Mouse (Mus musculus): Measurements from ENCODE around the gene Zbtb38. TPM values are rescaled to one million over a fixed set of nuclear protein-coding genes. Genes with fewer than 3 reads are reported as not detected.
"Not testable (repeated sequence)": the region's sequence is repeated elsewhere in the genome, so short reads cannot be mapped to it uniquely, and the experiment has no call there.

The Zbtb38 gene
- polyA plus RNA-seq, 1 experiment from 2014 or later = 24.7 TPM

GRCm38 (mm10) chr9:96689076-96689475, 63.6 kb downstream of the Zbtb38 start:
- Histone ChIP-seq H3K36me3 (ENCODE audit: control insufficient read depth, insufficient read depth, low read length) (peaks cover 12% of the 10 kb centered on the region; the same call in 1 of the 2 replicates), H3K4me3 (ENCODE audit: low read depth, low read length) (no peak overlapping the region), H3K4me1 (ENCODE audit: control insufficient read depth, insufficient read depth, low read length) (peaks cover 3% of the 10 kb centered on the region; the same call in 1 of the 2 replicates), H3K9ac (ENCODE audit: low read depth, low read length) (no peak overlapping the region), H3K9me3 (replicated peaks; ENCODE audit: control insufficient read depth, low read length) (no peaks in the 10 kb centered on the region), H3K4me2 (no peak overlapping the region), H3K27ac (ENCODE audit: low read depth, low read length) (no peak overlapping the region), H3K27me3 (ENCODE audit: control insufficient read depth, insufficient read depth, low read length) (no peaks in the 10 kb centered on the region)
- WGBS (ENCODE audit: insufficient replicate concordance) = 80% methylated on average over 4 of the region's 4 CpGs
- no peak for ATAC-seq (replicated peaks; ENCODE audit: insufficient number of reproducible peaks, low FRiP score, low TSS enrichment)

DNA sequence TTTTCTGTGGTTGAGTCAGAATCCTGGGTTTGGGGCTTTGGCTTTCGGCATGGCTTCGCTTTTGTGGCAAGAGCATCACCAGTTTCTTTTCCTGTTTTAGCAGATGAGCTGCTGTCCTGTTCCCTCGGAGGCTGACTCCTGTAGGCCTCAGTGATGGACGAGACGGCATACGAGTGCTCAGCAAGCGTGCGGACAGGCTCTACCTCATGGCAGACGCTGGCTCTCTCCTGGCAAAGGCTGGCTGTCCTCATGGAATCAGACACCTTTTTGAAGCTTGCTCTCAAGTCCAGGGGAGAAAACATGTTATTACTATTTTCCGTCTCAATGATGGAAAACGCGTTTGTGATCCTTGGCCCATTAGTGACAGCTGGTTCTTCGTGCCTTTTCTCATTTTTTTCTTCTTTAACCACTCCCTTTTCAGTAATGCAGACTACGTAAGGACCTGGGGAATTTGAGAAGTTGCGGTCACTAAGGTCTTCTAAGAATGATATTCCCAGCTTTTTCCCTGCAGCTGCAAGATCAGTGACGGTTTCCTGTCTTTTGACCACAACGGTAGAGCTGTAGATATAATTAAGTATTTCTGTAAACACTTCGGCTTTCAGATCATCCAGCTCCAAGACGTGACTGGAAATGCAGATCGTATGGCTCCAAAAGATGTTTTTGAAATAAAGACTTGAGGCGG, 64.3 kb downstream of the Zbtb38 start:
- H3K9ac ChIP-seq (ENCODE audit: low read depth, low read length) = no peak overlapping the region
- H3K36me3 ChIP-seq (ENCODE audit: control insufficient read depth, insufficient read depth, low read length) = peaks cover 12% of the 10 kb centered on the region; the same call in 1 of the 2 replicates
- H3K27ac ChIP-seq (ENCODE audit: low read depth, low read length) = no peak overlapping the region
- H3K4me2 ChIP-seq = no peak overlapping the region
- 79% methylated on average over 21 of the region's 21 CpGs for WGBS (ENCODE audit: insufficient replicate concordance)
- no peak for ATAC-seq (replicated peaks; ENCODE audit: insufficient number of reproducible peaks, low FRiP score, low TSS enrichment)
- no peak overlapping the region for H3K4me3 ChIP-seq (ENCODE audit: low read depth, low read length)
- no peaks in the 10 kb centered on the region for H3K27me3 ChIP-seq (ENCODE audit: control insufficient read depth, insufficient read depth, low read length)
- no peaks in the 10 kb centered on the region for H3K9me3 ChIP-seq (replicated peaks; ENCODE audit: control insufficient read depth, low read length)
- H3K4me1 ChIP-seq (ENCODE audit: control insufficient read depth, insufficient read depth, low read length) = peaks cover 3% of the 10 kb centered on the region; the same call in 1 of the 2 replicates

DNA sequence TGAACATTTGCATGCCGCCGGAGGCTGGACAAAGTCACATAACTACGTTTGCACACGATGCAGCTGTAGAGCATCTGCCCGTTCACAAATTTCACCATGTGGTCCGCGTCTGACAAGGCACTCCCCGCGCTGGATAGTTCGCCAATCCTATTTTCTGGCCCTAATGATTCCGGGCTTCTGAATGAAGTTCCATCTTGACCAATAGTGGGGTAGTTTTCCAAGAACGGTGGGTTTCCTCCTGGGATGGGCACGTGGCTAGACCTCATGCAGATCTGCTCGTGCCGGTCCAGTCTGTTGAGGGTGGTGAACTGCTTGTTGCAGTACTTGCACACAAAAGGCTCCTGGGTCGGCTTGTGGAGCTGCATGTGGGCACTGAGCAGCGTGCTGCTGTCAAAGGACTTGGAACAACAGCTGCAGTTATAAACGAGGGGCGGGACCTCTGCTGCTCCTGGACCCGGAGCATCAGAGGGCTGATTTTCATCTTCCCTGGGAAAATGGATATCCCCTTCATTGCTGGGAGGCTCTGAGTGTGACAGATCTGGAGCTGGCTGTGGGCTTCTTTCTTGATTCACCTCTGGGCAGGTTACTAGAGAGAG, 64.9 kb downstream of the Zbtb38 start:
- Histone ChIP-seq H3K27me3 (ENCODE audit: control insufficient read depth, insufficient read depth, low read length) (no peaks in the 10 kb centered on the region), H3K4me3 (ENCODE audit: low read depth, low read length) (no peak overlapping the region), H3K27ac (ENCODE audit: low read depth, low read length) (no peak overlapping the region), H3K4me2 (no peak overlapping the region), H3K4me1 (ENCODE audit: control insufficient read depth, insufficient read depth, low read length) (peaks cover 3% of the 10 kb centered on the region; the same call in 1 of the 2 replicates), H3K9me3 (replicated peaks; ENCODE audit: control insufficient read depth, low read length) (no peaks in the 10 kb centered on the region), H3K9ac (ENCODE audit: low read depth, low read length) (no peak overlapping the region), H3K36me3 (ENCODE audit: control insufficient read depth, insufficient read depth, low read length) (peaks cover 12% of the 10 kb centered on the region; the same call in 1 of the 2 replicates)
- no peak for ATAC-seq (replicated peaks; ENCODE audit: insufficient number of reproducible peaks, low FRiP score, low TSS enrichment)
- WGBS (ENCODE audit: insufficient replicate concordance) = 88% methylated on average over 20 of the region's 20 CpGs

DNA sequence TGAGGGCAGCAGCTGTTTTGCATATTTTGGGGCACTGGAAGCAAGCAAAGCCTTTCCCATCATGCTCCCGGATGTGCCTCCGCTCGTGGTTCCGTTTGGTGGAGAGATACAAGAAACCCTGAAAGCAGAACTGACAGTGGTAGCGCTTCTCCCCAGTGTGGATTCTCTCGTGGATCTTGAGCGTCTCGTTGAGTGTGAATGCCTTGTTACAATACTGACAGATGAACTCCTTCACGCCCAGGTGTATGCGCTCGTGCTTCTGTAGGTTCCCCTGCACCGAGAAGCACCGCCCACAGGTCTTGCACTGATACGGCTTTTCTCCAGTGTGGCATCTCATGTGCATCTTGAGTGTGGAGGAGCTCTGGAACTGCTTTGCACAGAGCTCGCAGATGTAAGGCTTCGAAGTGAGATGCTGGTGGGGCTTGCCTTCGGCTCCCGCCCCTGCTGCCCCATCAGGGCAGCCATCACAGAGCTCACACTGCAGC, 67.0 kb downstream of the Zbtb38 start:
- ATAC-seq (replicated peaks; ENCODE audit: insufficient number of reproducible peaks, low FRiP score, low TSS enrichment) = no peak
- H3K36me3 ChIP-seq (ENCODE audit: control insufficient read depth, insufficient read depth, low read length) = peaks cover 12% of the 10 kb centered on the region; the same call in 1 of the 2 replicates
- 88% methylated on average over 18 of the region's 18 CpGs for whole genome bisulfite sequencing (ENCODE audit: insufficient replicate concordance)

DNA sequence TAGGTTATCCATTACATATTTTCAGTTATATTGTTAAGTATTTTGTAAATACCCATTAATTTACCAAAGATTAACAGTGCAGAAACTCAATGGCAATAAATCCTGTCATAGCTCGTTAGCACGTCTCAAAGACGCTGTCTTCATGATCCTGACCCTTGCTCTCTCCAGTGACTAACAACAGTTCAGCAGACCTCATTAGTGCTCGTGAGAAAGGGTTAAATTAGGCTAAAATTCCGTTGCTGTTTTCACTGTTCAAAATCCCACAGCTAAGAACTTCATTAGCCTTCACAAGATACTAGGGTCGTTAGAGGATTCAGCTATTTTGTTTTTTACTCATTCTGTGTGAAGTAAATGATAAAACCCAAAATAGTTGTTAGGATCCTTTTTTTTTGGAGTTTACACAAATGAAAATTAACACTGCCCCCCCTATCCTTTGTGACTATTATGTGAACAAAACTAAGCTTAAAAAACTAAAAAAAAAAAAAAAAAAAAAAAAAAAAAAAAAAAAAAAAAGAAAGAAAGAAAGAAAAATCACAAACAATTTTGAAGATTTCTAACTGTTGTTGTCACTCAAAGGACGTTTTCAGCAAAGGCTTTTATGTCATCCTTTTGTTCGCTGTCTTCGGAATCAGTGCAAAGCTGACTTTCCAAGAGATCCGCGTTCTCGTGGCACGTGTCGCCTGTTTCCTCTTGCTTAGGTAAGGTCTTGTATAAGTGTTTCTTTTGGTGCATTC, 67.6 kb downstream of the Zbtb38 start:
- Histone ChIP-seq H3K4me3 (ENCODE audit: low read depth, low read length) (no peak overlapping the region), H3K9me3 (replicated peaks; ENCODE audit: control insufficient read depth, low read length) (no peaks in the 10 kb centered on the region), H3K27ac (ENCODE audit: low read depth, low read length) (no peak overlapping the region), H3K27me3 (ENCODE audit: control insufficient read depth, insufficient read depth, low read length) (no peaks in the 10 kb centered on the region), H3K4me1 (ENCODE audit: control insufficient read depth, insufficient read depth, low read length) (peaks cover 3% of the 10 kb centered on the region; the same call in 1 of the 2 replicates), H3K4me2 (no peak overlapping the region), H3K36me3 (ENCODE audit: control insufficient read depth, insufficient read depth, low read length) (peaks cover 12% of the 10 kb centered on the region; the same call in 1 of the 2 replicates), H3K9ac (ENCODE audit: low read depth, low read length) (no peak overlapping the region)
- 82% methylated on average over 14 of the region's 14 CpGs for WGBS (ENCODE audit: insufficient replicate concordance)
- ATAC-seq (replicated peaks; ENCODE audit: insufficient number of reproducible peaks, low FRiP score, low TSS enrichment) = no peak

More for the DNA sequence above, 67.0 kb downstream of the Zbtb38 start:
- Histone ChIP-seq H3K4me3 (ENCODE audit: low read depth, low read length) (no peak overlapping the region), H3K4me1 (ENCODE audit: control insufficient read depth, insufficient read depth, low read length) (peaks cover 3% of the 10 kb centered on the region; the same call in 1 of the 2 replicates), H3K9me3 (replicated peaks; ENCODE audit: control insufficient read depth, low read length) (no peaks in the 10 kb centered on the region), H3K27ac (ENCODE audit: low read depth, low read length) (no peak overlapping the region), H3K9ac (ENCODE audit: low read depth, low read length) (no peak overlapping the region), H3K27me3 (ENCODE audit: control insufficient read depth, insufficient read depth, low read length) (no peaks in the 10 kb centered on the region), H3K4me2 (no peak overlapping the region)

DNA sequence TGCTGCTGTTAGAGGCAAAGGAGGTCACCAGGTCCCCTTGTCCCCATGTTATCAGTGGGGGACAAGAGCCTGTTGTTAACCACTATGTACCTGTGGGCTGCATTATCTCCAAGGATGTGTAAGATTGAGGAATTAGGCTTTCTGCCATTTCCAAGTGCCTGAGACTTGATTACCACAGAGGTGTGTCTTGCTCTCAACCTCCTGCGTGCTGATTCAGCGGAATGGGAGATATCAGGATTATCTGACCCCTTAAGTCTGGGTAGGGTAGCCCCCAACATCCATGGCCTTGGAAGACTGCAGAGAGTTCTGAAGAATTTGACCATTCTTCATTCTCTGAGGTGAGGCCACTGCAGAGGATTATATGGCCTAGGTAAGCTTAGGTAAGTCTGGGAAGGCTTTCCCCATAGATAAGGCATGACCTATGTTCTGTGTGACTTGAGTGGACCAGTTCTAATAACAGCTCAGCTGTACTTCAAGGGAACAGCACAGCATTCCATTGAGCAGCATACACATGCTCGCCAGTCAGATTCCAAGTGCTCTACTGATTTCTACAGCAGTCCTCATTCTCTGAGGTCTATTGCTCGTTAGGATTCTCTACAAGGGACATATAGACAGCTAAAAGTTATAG, 68.4 kb downstream of the Zbtb38 start:
- no peak; the same call in 1 of the 2 replicates for ATAC-seq (replicated peaks; ENCODE audit: insufficient number of reproducible peaks, low FRiP score, low TSS enrichment)
- no peaks in the 10 kb centered on the region for H3K27me3 ChIP-seq (ENCODE audit: control insufficient read depth, insufficient read depth, low read length)
- H3K36me3 ChIP-seq (ENCODE audit: control insufficient read depth, insufficient read depth, low read length) = peaks cover 12% of the 10 kb centered on the region; the same call in 1 of the 2 replicates
- H3K4me2 ChIP-seq = no peak overlapping the region
- H3K4me1 ChIP-seq (ENCODE audit: control insufficient read depth, insufficient read depth, low read length) = peaks cover 3% of the 10 kb centered on the region; the same call in 1 of the 2 replicates
- no peak overlapping the region for H3K27ac ChIP-seq (ENCODE audit: low read depth, low read length)
- WGBS (ENCODE audit: insufficient replicate concordance) = 66% methylated on average over 4 of the region's 4 CpGs
- no peaks in the 10 kb centered on the region for H3K9me3 ChIP-seq (replicated peaks; ENCODE audit: control insufficient read depth, low read length)
- no peak overlapping the region for H3K4me3 ChIP-seq (ENCODE audit: low read depth, low read length)
- no peak overlapping the region for H3K9ac ChIP-seq (ENCODE audit: low read depth, low read length)

- Histone ChIP-seq H3K4me2 (no peak overlapping the region), H3K36me3 (ENCODE audit: control insufficient read depth, insufficient read depth, low read length) (no peaks in the 10 kb centered on the region), H3K9me3 (replicated peaks; ENCODE audit: control insufficient read depth, low read length) (no peaks in the 10 kb centered on the region), H3K4me1 (ENCODE audit: control insufficient read depth, insufficient read depth, low read length) (no peaks in the 10 kb centered on the region), H3K27me3 (ENCODE audit: control insufficient read depth, insufficient read depth, low read length) (no peaks in the 10 kb centered on the region), H3K9ac (ENCODE audit: low read depth, low read length) (no peak overlapping the region), H3K4me3 (ENCODE audit: low read depth, low read length) (no peak overlapping the region), H3K27ac (ENCODE audit: low read depth, low read length) (no peak overlapping the region)
- ATAC-seq (replicated peaks; ENCODE audit: insufficient number of reproducible peaks, low FRiP score, low TSS enrichment) = no peak
- 76% methylated on average over 5 of the region's 5 CpGs for WGBS (ENCODE audit: insufficient replicate concordance)
These were observed 74.0 kb downstream of the Zbtb38 start for GRCm38 (mm10) chr9:96678611-96679010.

GRCm38 (mm10) chr9:96677711-96678110, 74.9 kb downstream of the Zbtb38 start:
- ATAC-seq (replicated peaks; ENCODE audit: insufficient number of reproducible peaks, low FRiP score, low TSS enrichment); H3K27ac ChIP-seq (ENCODE audit: low read depth, low read length); H3K27me3 ChIP-seq (ENCODE audit: control insufficient read depth, insufficient read depth, low read length); H3K4me3 ChIP-seq (ENCODE audit: low read depth, low read length); H3K9me3 ChIP-seq (replicated peaks; ENCODE audit: control insufficient read depth, low read length); H3K9ac ChIP-seq (ENCODE audit: low read depth, low read length); H3K4me1 ChIP-seq (ENCODE audit: control insufficient read depth, insufficient read depth, low read length); H3K36me3 ChIP-seq (ENCODE audit: control insufficient read depth, insufficient read depth, low read length); H3K4me2 ChIP-seq: not testable (repeated sequence)
- 85% methylated on average over 5 of the region's 5 CpGs for WGBS (ENCODE audit: insufficient replicate concordance)

Measured in heart, embryonic 11.5 days (tissue).